Mouse (Mus musculus) embryonic facial prominence, embryonic 11.5 days (tissue): ENCODE results near the gene Dtd2. TPM values are rescaled to one million over a fixed set of nuclear protein-coding genes. Genes with fewer than 3 reads are reported as not detected.
A peak's percentile ranks its signal among the peaks of the same experiment; 100 is the strongest.

Source experiments
- ATAC-seq: fragments of 200-750 bp; cut with Nextera tagmentation; replicated peaks from 2 replicates; pipeline ENCODE4 v1.8.0; 2017; ENCODE audit warnings: low read depth; ENCODE audit not compliant: insufficient number of reproducible peaks, low FRiP score, low TSS enrichment
- DNase-seq: peaks from one replicate; pipeline ENCODE4 v3.0.0-alpha.2; 2015; ENCODE audit warnings: low spot score
- H3K27ac ChIP-seq: fragments of 300-500 bp; sonication (generic); replicated peaks from 2 replicates; pipeline ENCODE4 v1.5.1; 2014; ENCODE audit warnings: mild to moderate bottlenecking, low read depth, low read length, control low read depth
- H3K27me3 ChIP-seq: fragments of 300-500 bp; sonication (generic); 2 replicates; pipeline ENCODE4 v1.6.1; 2014; ENCODE audit warnings: mild to moderate bottlenecking, low read length, moderate library complexity, mixed read lengths; ENCODE audit not compliant: control insufficient read depth, insufficient read depth
- H3K36me3 ChIP-seq: fragments of 300-500 bp; sonication (generic); replicated peaks from 2 replicates; pipeline ENCODE4 v1.6.1; 2014; ENCODE audit warnings: low read depth, mild to moderate bottlenecking, low read length, moderate library complexity, mixed read lengths; ENCODE audit not compliant: control insufficient read depth, insufficient read depth
- H3K4me1 ChIP-seq: fragments of 300-500 bp; sonication (generic); 2 replicates; pipeline ENCODE4 v1.6.1; 2014; ENCODE audit warnings: low read length, mixed read lengths; ENCODE audit not compliant: control insufficient read depth, insufficient read depth
- H3K4me2 ChIP-seq: fragments of 300-500 bp; sonication (generic); 2 replicates; pipeline ENCODE4 v1.6.1; 2014; ENCODE audit warnings: low read depth, mild to moderate bottlenecking, control low read depth, low read length, moderate library complexity
- H3K4me3 ChIP-seq: fragments of 300-500 bp; sonication (generic); 2 replicates; pipeline ENCODE4 v1.5.1; 2014; ENCODE audit warnings: low read depth, low read length, control low read depth
- H3K9ac ChIP-seq: fragments of 300-500 bp; sonication (generic); replicated peaks from 2 replicates; pipeline ENCODE4 v1.6.1; 2014; ENCODE audit warnings: mild to moderate bottlenecking, control low read depth, low read length
- H3K9me3 ChIP-seq: fragments of 300-500 bp; sonication (generic); replicated peaks from 2 replicates; pipeline ENCODE4 v1.6.1; 2016; ENCODE audit warnings: mild to moderate bottlenecking, low read length, inconsistent platforms, mixed read lengths; ENCODE audit not compliant: control insufficient read depth
- WGBS: fragments of 180-500 bp; shearing (Covaris S2); extraction: QIAGEN DNeasy Blood & Tissue Kit; methylation state at CpG from one replicate; pipeline ENCODE4 v1.1.7; 2014; 5-methylcytosine and 5-hydroxymethylcytosine counted together
- polyA plus RNA-seq: library from polyadenylated mRNA; unstranded; fragments of >200 nt; fragmentation: Nextera tagmentation; extraction: Ambion mirVana; gene quantifications from 2 replicates; pipeline ENCODE4 v1.2.1, GENCODE M21; 2014

Dtd2 gene
- polyA plus RNA-seq, 1 experiment from 2014 or later = 22.3 TPM

DNA sequence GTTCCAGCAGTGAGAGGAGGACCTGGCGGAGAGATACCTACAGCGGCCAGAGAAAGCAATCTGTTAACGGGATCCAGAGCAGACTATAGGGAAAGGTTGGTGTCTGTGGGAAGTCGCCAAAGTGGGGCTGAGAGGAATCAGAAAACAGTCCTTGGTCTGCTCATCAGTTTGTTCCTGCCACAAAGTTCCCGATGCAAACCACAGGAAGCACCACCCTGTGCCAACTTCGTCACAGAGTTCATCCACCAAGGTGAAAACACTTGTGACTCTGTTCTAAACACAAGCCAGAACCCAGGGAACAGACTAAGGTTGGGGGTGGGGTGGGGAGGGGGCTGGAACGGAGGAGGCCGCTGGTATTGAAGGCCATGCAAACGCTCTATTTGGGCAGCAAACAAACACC, 29.8 kb downstream of the Dtd2 start:
- Histone ChIP-seq H3K27ac (no peak overlapping the region), H3K9ac (no peak overlapping the region), H3K36me3 (no peaks in the 10 kb centered on the region), H3K4me3 (no peak overlapping the region), H3K27me3 (no peaks in the 10 kb centered on the region), H3K4me1 (no peaks in the 10 kb centered on the region), H3K9me3 (no peaks in the 10 kb centered on the region), H3K4me2 (no peak overlapping the region)
- ATAC-seq (no peak), DNase-seq (no peak)
- 78% methylated on average over 9 of the region's 9 CpGs for WGBS

DNA sequence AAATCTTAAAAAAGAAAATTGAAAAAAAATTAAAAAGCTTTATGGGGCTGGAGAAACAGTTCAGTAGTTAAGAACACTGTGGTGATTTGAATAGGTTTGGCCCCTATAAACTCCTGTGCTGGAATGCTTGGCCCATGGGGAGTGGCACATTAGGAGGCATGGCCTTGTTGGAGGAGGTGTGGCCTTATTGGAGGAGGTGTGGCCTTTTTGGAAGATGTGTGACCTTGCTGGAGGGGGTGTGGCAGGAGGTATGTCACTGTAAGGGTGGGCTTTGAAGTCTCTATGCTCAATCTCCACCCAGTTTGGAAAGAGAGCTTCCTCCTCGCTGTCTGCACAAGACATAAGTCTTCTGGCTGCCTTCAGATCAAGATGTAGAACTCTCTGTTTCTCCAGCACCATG, 31.9 kb downstream of the Dtd2 start:
- H3K27me3 ChIP-seq = no peaks in the 10 kb centered on the region
- no peak for ATAC-seq
- no peak overlapping the region for H3K27ac ChIP-seq
- no peaks in the 10 kb centered on the region for H3K9me3 ChIP-seq
- no peak for DNase-seq
- no peak overlapping the region for H3K9ac ChIP-seq
- WGBS = 100% methylated on average over 1 of the region's 1 CpGs
- no peak overlapping the region for H3K4me3 ChIP-seq
- no peak overlapping the region for H3K4me2 ChIP-seq
- H3K36me3 ChIP-seq = no peaks in the 10 kb centered on the region
- H3K4me1 ChIP-seq = no peaks in the 10 kb centered on the region

DNA sequence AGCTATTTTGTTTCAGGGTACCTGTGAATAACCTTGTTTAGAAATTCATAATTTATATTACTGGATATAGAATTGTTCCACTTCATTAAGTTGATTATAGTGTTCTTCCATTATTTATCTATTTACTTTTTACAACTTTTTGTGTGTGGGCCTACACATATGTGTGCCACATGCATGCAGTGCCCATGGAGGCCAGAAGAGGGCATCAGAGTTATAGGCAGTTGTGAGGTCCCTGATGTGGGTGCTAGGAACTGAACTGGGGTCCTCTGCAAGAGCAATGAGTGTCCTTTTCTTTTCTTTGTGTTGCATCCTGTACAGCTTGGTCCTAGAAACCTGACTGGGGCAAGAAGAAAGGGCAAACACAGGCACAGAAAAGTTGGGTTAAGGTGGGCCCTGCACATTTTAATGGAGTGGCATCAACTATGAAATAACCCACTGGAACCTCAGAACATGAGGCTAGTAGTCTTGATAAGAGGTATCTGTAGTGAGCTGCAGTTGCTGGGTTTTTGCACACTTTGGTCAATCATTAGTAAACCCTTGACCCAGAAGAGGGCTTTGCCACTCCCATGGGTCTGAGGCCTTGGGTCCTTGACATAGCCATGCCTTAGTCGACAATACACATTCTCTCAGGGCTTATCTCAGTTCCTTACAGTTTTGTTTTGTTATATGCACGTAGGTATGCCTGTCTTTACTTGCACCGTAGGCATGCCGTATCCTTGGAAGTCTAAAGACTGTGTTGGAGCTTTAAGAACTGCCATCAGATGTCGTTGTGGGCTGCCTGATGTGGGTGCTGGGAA, 33.8 kb downstream of the Dtd2 start:
- Histone ChIP-seq H3K9me3 (no peaks in the 10 kb centered on the region), H3K36me3 (no peaks in the 10 kb centered on the region), H3K27ac (no peak overlapping the region), H3K4me2 (no peak overlapping the region), H3K27me3 (no peaks in the 10 kb centered on the region), H3K9ac (no peak overlapping the region), H3K4me1 (no peaks in the 10 kb centered on the region), H3K4me3 (no peak overlapping the region)
- WGBS = 91% methylated on average over 5 of the region's 5 CpGs
- ATAC-seq (no peak), DNase-seq (no peak)

DNA sequence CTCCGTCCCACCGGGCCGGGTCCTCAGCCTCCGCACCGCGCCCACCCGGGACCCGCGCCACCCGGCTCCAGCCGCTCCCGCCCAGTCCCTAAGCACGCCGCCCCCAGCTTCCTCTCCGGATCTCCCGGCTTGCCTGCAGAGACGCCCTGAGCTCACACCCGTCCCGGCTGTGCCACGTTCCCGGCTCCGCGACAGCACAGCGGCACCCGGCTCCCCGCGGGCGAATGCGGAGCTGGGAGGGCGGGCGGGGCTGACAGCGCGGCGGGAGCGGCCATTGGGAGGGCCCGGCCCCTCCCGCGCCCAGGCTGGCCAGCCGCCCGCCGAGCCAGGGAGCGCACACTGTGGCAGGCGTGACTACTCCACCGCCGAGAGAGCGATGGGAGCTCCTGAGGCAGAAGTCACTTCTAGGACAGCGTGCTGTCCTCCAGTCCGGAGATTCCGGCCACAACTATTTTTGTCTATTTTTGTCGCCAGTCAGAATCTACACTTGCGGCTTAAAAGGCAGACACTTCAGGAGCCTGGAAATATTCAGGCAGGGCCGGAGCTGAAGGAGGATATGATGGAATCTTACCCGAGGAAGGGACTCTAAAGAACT, 35.1 kb downstream of the Dtd2 start, which contains the start of gene Heatr5a:
Heatr5a (minus strand) TSS at position 252 of the 595 bp plus-strand sequence.
- Histone ChIP-seq H3K27ac (peak within 1 kb of the TSS; percentile 74), H3K9me3 (no peaks in the 10 kb centered on the region), H3K4me2 (peak within 1 kb of the TSS; percentile 69), H3K36me3 (no peaks in the 10 kb centered on the region), H3K4me1 (no peaks in the 10 kb centered on the region), H3K27me3 (no peaks in the 10 kb centered on the region), H3K9ac (peak within 1 kb of the TSS; percentile 82), H3K4me3 (peak within 1 kb of the TSS; percentile 71)
- ATAC-seq (peak; percentile 97), DNase-seq (peak; percentile 90)
- under 1% methylated on average over 53 of the region's 53 CpGs for WGBS

DNA sequence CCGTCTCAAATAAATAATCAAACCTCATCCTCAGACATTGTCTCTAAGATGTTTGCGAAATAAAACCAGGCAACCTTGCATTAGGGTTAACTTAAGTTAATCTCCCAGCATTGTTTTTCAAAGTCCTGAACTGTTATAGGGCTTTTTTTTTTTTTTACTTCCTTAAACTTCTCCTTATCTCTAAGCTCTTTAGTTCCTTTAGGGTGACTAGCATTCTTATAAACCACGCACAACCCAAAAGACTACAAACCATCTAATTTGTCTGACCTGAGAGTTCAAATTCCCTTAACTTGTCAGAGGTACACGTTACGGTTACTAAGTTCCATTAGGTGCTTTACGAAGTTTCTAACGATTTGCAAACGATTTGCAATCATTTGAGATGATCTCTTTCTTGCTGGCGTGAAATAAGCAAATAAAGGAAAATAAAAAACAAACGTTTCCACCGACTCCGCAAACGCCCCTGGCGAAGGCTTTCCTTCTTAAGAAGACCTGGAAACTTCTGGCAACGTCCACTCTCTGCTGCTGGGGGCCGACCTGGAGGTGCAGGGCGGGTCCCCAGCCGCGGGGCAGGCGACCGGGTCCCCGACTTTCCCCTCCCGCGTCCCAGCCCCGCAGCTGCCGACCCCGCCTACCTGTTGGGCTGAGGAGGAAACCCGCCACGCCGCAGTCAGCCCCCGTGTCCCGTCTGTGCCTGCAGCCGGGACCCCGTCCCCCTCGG, 35.8 kb downstream of the Dtd2 start:
- H3K4me1 ChIP-seq = no peaks in the 10 kb centered on the region
- no peaks in the 10 kb centered on the region for H3K36me3 ChIP-seq
- H3K9ac ChIP-seq = peak overlapping the region; percentile 82
- ATAC-seq (no peak; the same call in 1 of the 2 replicates), DNase-seq (peak; percentile 33)
- peak overlapping the region; percentile 69 for H3K4me2 ChIP-seq
- H3K27me3 ChIP-seq = no peaks in the 10 kb centered on the region
- no peaks in the 10 kb centered on the region for H3K9me3 ChIP-seq
- peak overlapping the region; percentile 71 for H3K4me3 ChIP-seq
- WGBS = 2% methylated on average over 35 of the region's 35 CpGs
- H3K27ac ChIP-seq = peak overlapping the region; percentile 74

DNA sequence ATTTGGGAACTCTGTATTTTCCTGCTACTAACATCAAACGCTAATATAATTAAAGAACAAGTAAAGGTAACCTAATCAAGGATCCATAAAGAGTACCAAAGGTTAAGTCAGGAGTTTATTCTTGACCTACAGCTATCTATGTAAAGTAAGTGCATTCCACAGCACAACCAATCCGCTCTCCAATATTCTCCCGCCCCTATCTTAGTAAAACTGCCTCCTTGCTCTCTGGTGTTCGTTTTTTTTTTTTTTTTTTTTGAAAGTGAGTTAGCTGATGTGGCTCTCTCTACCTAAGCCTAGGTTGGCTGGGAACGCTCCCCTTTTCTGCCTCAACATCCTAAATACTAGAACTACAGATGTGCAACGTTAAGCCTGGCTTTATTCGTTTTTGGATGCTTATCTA, 36.4 kb downstream of the Dtd2 start:
- Histone ChIP-seq H3K4me2 (peak overlapping the region; percentile 69; the same call in 1 of the 2 replicates), H3K27ac (no peak overlapping the region), H3K36me3 (no peaks in the 10 kb centered on the region), H3K4me1 (no peaks in the 10 kb centered on the region), H3K9me3 (no peaks in the 10 kb centered on the region), H3K27me3 (no peaks in the 10 kb centered on the region), H3K9ac (no peak overlapping the region), H3K4me3 (peak overlapping the region; percentile 71; the same call in 1 of the 2 replicates)
- DNase-seq = no peak
- WGBS = 20% methylated on average over 7 of the region's 7 CpGs
- ATAC-seq = no peak

- DNase-seq (no peak), ATAC-seq (no peak)
- Histone ChIP-seq H3K27me3 (no peaks in the 10 kb centered on the region), H3K4me2 (no peak overlapping the region), H3K4me1 (no peaks in the 10 kb centered on the region), H3K9me3 (no peaks in the 10 kb centered on the region), H3K4me3 (no peak overlapping the region), H3K27ac (no peak overlapping the region), H3K9ac (no peak overlapping the region), H3K36me3 (no peaks in the 10 kb centered on the region)
- 86% methylated on average over 2 of the region's 2 CpGs for WGBS
These were observed 37.2 kb downstream of the Dtd2 start for GRCm38 (mm10) chr12:51969092-51969491.
